Mouse (Mus musculus) c-Kit-positive CD71-positive TER-119-positive erythroid progenitor cells, embryonic 14.5 days (primary cell): ENCODE results near the gene Rab40c.

ENCODE experiments used
- DNase-seq: peaks from one replicate; pipeline ENCODE4 v3.0.0-alpha.2; 2013; ENCODE audit warnings: low spot score

Rab40c gene

DNA sequence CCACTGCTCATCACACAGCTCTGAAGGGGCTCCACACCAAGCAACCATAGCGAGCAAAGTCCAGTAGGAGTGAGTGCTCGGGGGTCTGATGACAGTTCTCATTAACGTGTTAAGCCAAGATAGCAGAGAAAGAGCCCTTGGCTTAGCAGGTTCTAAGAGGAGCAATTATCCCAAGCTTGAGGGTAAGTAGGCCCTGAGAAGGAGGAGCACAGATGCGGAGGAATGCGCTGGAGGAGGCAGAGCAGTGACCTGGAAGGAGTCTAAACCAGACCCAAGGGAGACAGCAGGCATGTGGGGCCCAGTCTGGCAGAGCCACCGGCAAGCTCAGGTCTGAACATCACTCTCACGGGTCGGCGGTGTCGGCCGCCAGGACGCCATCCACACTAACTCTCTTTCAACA is 23.6 kb downstream of the Rab40c start:
- DNase-seq = no peak

DNA sequence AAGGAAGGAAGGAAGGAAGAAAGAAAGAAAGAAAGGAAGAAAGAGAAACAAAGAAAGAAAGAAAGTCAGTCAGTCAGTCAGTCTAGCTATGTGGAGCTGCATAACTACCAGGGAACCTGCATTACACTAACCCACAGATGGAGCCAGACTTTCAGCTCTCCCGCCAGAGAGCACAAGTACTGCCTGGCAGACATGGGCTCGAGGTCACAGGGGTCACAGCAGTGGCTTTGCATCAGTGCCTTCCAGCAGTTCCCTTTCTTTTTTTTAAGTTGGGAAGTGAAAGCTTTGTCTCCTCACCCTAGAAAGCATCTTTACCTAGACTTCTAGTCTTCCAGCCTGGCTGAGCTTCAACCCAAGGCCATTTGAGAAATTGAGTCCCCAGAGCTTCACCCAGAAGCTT is 24.1 kb downstream of the Rab40c start:
- no peak for DNase-seq

DNA sequence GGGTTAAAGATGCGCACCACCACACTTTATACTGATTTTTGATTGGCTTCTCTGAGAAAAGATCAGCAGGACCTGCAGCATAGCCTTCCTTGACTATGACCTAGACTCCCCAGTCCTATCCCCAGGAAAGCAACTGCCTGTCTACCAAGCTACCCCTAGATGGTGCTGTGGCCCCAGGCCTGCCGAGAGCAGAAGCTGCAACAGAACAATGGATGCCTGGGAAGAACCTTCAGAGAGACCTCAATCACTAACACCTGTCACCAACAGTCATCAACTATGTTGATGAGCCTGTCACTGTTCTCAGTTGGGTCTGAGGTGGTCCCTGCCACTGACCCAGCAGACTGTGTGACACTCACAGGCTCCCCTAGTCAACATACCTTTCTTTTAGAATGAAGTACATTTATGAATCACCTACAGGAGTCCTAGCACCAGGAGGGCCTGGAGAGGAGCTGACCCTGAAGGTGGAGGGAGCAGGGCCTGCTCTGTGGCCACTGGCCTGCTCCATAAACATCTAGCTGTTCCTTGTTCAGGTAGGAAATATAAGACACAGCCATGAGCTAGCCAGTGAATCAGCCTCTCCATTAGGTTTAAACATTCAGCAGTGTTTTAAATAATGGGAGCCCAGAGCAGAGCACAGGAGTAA is 25.4 kb downstream of the Rab40c start:
- peak; percentile 62 for DNase-seq

- DNase-seq = no peak
Measured at GRCm38 (mm10) chr17:25888837-25889236, 30.7 kb downstream of the Rab40c start.

DNA sequence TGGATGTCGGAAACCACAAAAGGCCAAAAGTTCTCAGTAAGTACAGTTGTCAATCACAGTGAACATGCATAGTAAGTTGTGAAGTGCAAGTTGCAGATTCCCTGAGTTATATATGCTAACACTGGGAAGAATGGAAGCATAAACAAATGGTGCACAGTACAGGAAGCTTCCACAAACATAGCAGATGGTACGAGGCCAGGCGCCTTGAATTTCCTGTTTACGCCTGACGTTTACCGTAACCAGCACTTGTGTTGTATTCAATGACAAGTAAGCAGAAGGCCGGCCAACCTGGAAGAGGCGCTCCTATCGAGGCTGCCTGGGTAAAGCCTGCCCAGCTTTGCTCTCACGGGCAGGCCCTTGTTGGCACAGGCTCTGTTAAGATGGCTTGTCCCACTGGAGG is 32.1 kb downstream of the Rab40c start:
- DNase-seq = no peak

DNA sequence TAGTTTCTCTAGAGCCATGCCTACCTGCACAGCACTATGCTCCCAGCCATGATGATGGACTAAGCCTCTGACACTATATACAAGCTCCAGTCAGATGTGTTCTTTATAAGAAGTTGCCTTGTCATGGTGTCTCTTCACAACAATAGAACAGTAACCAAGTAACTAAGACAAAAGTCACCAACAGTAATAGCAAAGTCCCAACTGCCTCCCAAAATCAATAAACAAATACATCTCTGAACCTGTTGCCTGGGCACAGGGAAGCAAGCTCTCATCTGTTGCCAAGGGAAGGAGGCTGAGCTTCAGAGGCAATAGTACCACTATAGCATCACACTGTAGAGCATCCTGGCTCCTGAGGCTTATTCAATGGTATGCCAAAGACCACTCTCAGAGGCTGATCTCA is 32.7 kb downstream of the Rab40c start:
- DNase-seq = no peak

GRCm38 (mm10) chr17:25885636-25886035 is 33.9 kb downstream of the Rab40c start:
- no peak for DNase-seq

DNA sequence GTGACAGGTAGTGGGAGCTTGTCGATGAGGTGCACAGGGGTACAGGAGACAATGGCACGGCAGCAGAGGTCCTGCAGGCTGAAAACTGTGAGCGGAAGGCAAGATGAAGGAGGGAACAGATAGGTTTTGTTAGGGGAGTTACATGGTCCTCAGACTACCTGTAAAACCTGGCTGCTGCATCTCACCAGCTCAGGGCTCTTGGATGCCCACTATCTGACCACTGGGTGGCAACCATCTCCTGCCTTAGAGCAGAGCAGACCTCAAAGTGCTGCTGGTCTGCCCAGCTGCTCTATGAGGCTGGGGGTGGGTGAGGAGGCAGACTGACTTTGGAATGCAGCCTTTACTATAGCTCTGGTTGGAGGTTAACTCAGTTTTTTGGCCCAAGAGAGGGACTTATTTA is 35.7 kb downstream of the Rab40c start:
- DNase-seq = no peak

DNA sequence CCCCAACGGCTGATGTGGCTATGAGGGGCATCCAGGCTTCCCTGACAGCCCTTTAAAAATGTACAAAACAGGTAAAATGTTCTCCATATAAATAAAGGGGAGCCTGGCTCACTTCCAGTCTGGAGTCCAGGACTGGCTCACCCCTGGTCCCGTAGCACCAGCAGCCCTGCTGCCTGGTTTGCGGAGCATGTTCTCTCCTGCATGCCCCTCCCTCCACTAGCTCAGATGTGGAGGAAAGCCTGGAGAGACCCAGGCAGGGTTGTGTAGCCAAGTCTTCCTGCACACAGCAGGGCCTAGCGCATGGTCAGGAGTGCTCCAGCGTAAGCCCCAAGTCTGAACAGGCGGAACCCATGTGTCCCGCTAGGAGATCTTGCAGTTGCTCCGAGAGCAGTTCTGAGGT is 36.3 kb downstream of the Rab40c start:
- DNase-seq = no peak

DNA sequence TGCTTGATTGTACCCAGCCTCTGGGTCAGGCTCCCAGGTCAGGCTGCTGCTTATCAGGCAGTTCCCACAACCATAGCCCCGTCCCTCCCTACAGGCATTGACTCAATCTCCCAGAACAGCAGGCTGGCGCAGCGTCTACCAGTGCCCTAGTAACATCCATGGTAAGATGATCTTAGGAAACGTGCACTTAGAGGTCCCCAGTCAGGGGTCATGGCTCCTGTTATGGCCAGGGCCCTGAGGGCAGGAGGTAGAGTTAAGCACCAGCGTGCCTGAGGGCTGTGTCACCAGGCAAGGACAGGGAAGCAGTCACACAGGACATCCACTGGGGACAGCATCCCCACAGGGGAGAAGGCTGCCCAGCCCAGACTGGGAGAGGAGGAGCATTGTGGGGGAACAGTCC is 37.2 kb downstream of the Rab40c start:
- peak; percentile 40 for DNase-seq

DNA sequence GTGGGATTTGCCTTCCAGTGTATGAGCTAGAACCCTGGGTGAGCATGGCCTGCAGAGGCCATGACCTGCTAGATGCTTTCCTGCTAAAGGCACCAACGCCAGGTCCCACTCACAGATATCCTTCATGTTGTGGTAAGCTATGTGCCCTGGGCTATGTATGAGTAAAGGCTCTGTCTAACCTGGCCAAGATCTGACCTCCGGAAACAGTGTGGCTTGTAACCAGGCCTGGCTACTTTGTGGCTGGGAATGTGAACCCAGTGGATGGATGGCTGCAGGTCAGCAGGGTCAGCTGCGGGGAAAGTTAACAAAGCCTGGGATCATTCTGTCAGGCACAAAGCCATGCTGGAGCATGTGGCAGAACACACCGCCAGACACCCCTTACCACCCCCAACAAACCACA is 37.8 kb downstream of the Rab40c start:
- DNase-seq = no peak

GRCm38 (mm10) chr17:25880913-25881641 is 38.5 kb downstream of the Rab40c start:
- no peak for DNase-seq

GRCm38 (mm10) chr17:25880196-25880910 is 39.2 kb downstream of the Rab40c start, which contains the start of gene Wfikkn1:
Gene Wfikkn1 (minus strand): TSS chr17:25880858.
- no peak for DNase-seq

DNA sequence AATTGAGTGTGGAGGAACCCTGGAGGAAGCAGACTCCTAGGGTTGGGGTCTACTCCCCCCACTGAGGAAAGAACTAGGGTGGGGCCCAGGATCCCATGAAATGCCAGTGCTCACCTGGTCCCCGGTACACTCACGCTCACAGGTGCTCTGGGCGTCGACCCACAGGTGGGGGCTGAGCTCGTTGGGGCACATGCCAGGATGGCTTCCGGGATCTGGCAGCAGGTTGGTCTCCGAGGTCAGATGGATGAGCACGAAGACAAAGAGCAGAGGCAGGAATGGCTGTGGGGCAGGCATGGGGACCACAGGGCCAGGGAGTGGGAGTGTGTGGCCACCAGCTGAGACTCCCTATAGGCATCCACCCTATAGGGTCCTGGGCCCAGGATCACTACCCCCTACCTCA is 39.8 kb downstream of the Rab40c start:
- no peak for DNase-seq

DNA sequence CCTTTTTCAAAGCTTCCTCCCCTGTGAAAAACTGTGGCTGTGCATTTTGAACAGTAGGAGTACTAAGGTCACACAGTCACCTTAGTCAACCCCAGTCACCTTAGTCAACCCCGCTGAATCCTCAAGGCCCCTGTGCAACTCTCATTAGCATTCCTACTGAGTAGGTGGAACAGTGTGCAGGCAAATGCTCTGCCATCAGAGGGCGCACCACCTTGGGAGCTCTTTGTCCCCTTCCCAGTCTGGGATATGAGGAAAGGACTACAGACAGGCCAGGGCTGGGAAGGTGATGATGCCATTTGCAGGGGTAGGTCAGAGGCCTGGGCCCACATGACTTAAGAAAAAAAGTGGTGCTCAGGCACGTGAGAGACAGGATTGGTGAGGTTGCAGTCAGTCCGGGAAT is 40.3 kb downstream of the Rab40c start:
- DNase-seq = no peak

- no peak for DNase-seq
Measured at GRCm38 (mm10) chr17:25878611-25879180, 40.8 kb downstream of the Rab40c start.

- DNase-seq = no peak
Measured at GRCm38 (mm10) chr17:25877741-25878610, 41.6 kb downstream of the Rab40c start.

- no peak for DNase-seq
Measured at GRCm38 (mm10) chr17:25877025-25877424, 42.5 kb downstream of the Rab40c start.

DNA sequence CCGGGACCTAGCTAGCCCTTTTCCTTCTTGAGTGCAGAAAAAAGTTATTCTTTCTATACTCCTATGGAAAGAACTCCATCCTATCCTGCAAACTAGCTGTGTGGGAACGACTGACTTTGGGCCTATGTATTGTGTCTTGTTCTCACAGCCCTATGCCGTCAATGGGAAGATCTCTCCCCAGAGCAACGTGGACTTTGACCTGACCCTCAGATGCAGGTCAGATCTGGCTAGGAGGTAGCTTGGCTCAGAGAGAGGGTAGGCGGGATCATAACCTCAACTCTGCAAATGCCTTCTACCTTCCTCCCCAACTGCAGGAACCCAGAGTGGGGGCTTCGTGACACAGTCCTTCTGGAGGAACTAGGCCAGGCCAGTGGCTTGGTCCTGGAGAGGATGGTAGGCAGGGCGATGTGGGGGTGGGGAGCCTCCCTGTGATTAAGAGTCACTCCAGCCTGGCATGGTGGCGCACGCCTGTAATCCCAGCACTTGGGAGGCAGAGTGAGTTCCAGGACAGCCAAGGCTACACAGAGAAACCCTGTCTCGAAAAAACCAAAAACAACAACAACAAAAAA is 43.1 kb downstream of the Rab40c start:
- no peak for DNase-seq

- DNase-seq = peak; percentile 81
Measured at GRCm38 (mm10) chr17:25875171-25876136, 44.1 kb downstream of the Rab40c start.
